Mouse (Mus musculus): ENCODE measurements around the gene Tgfb3.

Gene Tgfb3

GRCm38 (mm10) chr12:86027747-86028146 lies 51.1 kb downstream of the Tgfb3 start:
- DNase-seq (ENCODE audit: low spot score): no peak

- DNase-seq (ENCODE audit: low spot score): no peak
Measured at GRCm38 (mm10) chr12:86027000-86027399, 51.8 kb downstream of the Tgfb3 start.

GRCm38 (mm10) chr12:86025480-86025879 lies 53.4 kb downstream of the Tgfb3 start:
- no peak for DNase-seq (ENCODE audit: low spot score)

GRCm38 (mm10) chr12:86024426-86024825 lies 54.4 kb downstream of the Tgfb3 start:
- no peak for DNase-seq (ENCODE audit: low spot score)

GRCm38 (mm10) chr12:86023081-86023871 lies 55.6 kb downstream of the Tgfb3 start:
- DNase-seq (ENCODE audit: low spot score): no peak

- DNase-seq (ENCODE audit: low spot score): no peak
Measured at GRCm38 (mm10) chr12:86022282-86022984, 56.4 kb downstream of the Tgfb3 start.

GRCm38 (mm10) chr12:86021583-86021982 lies 57.3 kb downstream of the Tgfb3 start:
- no peak for DNase-seq (ENCODE audit: low spot score)

- no peak for DNase-seq (ENCODE audit: low spot score)
Measured at GRCm38 (mm10) chr12:86017360-86017759, 61.5 kb downstream of the Tgfb3 start.

- no peak for DNase-seq (ENCODE audit: low spot score)
Measured at GRCm38 (mm10) chr12:86015114-86015513, 63.7 kb downstream of the Tgfb3 start.

GRCm38 (mm10) chr12:86014621-86015020 lies 64.2 kb downstream of the Tgfb3 start:
- DNase-seq (ENCODE audit: low spot score): no peak

- no peak for DNase-seq (ENCODE audit: low spot score)
Measured at GRCm38 (mm10) chr12:86014174-86014573, 64.7 kb downstream of the Tgfb3 start.

GRCm38 (mm10) chr12:86012195-86012594 lies 66.6 kb downstream of the Tgfb3 start:
- DNase-seq (ENCODE audit: low spot score): no peak

- DNase-seq (ENCODE audit: low spot score): no peak
Measured at GRCm38 (mm10) chr12:86010656-86011055, 68.2 kb downstream of the Tgfb3 start.

GRCm38 (mm10) chr12:86007377-86007776 lies 71.5 kb downstream of the Tgfb3 start:
- DNase-seq (ENCODE audit: low spot score): no peak
